In the genomic region with DNA sequence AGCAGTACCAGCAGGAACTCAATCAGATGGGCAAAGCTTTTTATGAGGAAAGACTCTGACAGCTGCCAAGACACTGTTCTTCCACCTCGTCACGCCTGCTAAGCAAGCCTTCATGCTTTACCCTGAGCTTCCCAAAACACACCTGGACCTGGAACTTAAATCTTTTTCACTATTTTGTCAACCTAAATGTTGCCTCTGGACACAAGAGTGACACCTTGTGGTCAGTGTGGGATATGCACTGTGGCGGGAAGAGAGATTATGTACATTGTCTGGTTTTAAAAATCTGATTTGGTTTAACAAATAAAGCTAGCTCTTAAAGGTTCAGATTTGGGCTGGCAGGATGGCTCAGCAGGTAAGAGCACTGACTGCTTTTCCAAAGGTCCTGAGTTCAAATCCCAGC, we compare ENCODE assay signal across 9 mouse cellular contexts. TPM values are rescaled to one million over a fixed set of nuclear protein-coding genes. Genes with fewer than 3 reads are reported as not detected.
DNase-seq lines count a peak whose midpoint lies in the region; ATAC-seq and TF ChIP-seq lines count a peak whose summit lies in the region.
"Had no signal": no experiment of that assay in that cellular context is flagged by ENCODE, and none has a peak within 500 bp of the region (broad histone marks: within the 10 kb centered on the region; RNA-seq: fewer than 3 reads in every experiment).

No protein-coding gene starts in this region.

- intact Hi-C loops in left cerebral cortex, postnatal 14 days (cut with DNase I): no loop called here

- H3K79me2 ChIP-seq in CH12.LX (replicated peaks; ENCODE audit: control insufficient read depth, extremely low read depth, insufficient read depth, poor library complexity, severe bottlenecking): no peaks in the 10 kb centered on the region

- in situ Hi-C loops in CH12.LX (cut with MboI; ENCODE audit: low pct_ligation_motif_present, low pct_unique_long_range_greater_than_20kb, low sequenced_read_pairs): no loop called here

- H3K4me2 ChIP-seq in intestine, embryonic 14.5 days (ENCODE audit: low read length): no peak overlapping the region
- no peak overlapping the region for H3K4me2 ChIP-seq in intestine, embryonic 16.5 days (ENCODE audit: low read depth, low read length)
- no peak overlapping the region for H3K4me2 ChIP-seq in CH12.LX (ENCODE audit: insufficient read depth, low read depth, poor library complexity, severe bottlenecking)
- H3K4me2 ChIP-seq: lung, embryonic 15.5 days had no signal

- 62% methylated on average over 3 of the region's 3 CpGs for WGBS in intestine, embryonic 14.5 days
- WGBS in intestine, embryonic 16.5 days: 61% methylated on average over 3 of the region's 3 CpGs

- DNase-seq in intestine, embryonic 14.5 days (ENCODE audit: low spot score): peak; percentile 76
- peak; percentile 68 for DNase-seq in 416B (ENCODE audit: low read depth)
- peak; percentile 59 for DNase-seq in CH12.LX (ENCODE audit: extremely low read depth)
- peak; percentile 47 to 65 for DNase-seq in left cerebral cortex, postnatal 14 days (ENCODE audit: low spot score in 2 of 2)
- peak; percentile 66 for DNase-seq in retina, embryonic 14.5 days (ENCODE audit: low spot score)
- no peak for DNase-seq in gastrocnemius, adult 8-10 months (ENCODE audit: low spot score in 2 of 2)

- no peak overlapping the region for H3K4me3 ChIP-seq in intestine, embryonic 14.5 days (ENCODE audit: low read depth, low read length)
- H3K4me3 ChIP-seq in intestine, embryonic 16.5 days (ENCODE audit: low read length): no peak overlapping the region
- no peak overlapping the region for H3K4me3 ChIP-seq in CH12.LX (replicated peaks in 1 of 3; ENCODE audit: low read depth in 2 of 3, low read length in 2 of 3, poor library complexity in 1 of 3)
- H3K4me3 ChIP-seq: lung, embryonic 15.5 days had no signal

- peak; percentile 84 to 95 for TF ChIP-seq CTCF in CH12.LX (conservative IDR thresholded peaks at IDR 0.05 in 1 of 2, IDR thresholded peaks at IDR 0.05 in 1 of 2; ENCODE audit: low read depth in 2 of 2, low read length in 2 of 2)

- H3K27me3 ChIP-seq in intestine, embryonic 14.5 days (replicated peaks; ENCODE audit: control insufficient read depth, insufficient read depth, low read length): no peaks in the 10 kb centered on the region
- H3K27me3 ChIP-seq in intestine, embryonic 16.5 days (replicated peaks; ENCODE audit: control insufficient read depth, insufficient read depth, low read length): no peaks in the 10 kb centered on the region
- no peaks in the 10 kb centered on the region for H3K27me3 ChIP-seq in CH12.LX (replicated peaks)
- H3K27me3 ChIP-seq: lung, embryonic 15.5 days had no signal

- H3K36me3 ChIP-seq in intestine, embryonic 14.5 days (ENCODE audit: control insufficient read depth, insufficient read depth, low read length): peaks cover 32% of the 10 kb centered on the region
- H3K36me3 ChIP-seq in intestine, embryonic 16.5 days (ENCODE audit: control insufficient read depth, insufficient read depth, low read length): no peaks in the 10 kb centered on the region
- H3K36me3 ChIP-seq in CH12.LX (replicated peaks in 1 of 2; ENCODE audit: control insufficient read depth in 1 of 2, insufficient read depth in 1 of 2, low read length in 1 of 2): peaks cover 25 to 64% of the 10 kb centered on the region in 2 experiments

- H3K4me1 ChIP-seq in intestine, embryonic 14.5 days (replicated peaks; ENCODE audit: control insufficient read depth, insufficient read depth, low read length): no peaks in the 10 kb centered on the region
- H3K4me1 ChIP-seq in intestine, embryonic 16.5 days (ENCODE audit: control insufficient read depth, insufficient read depth, low read length): no peaks in the 10 kb centered on the region
- no peaks in the 10 kb centered on the region for H3K4me1 ChIP-seq in CH12.LX (ENCODE audit: control insufficient read depth in 1 of 2, insufficient read depth in 2 of 2)
- H3K4me1 ChIP-seq: lung, embryonic 15.5 days had no signal

- no peaks in the 10 kb centered on the region for H3K9me3 ChIP-seq in intestine, embryonic 14.5 days (ENCODE audit: control insufficient read depth, low read length)
- H3K9me3 ChIP-seq in intestine, embryonic 16.5 days (ENCODE audit: control insufficient read depth, low read length): no peaks in the 10 kb centered on the region
- no peaks in the 10 kb centered on the region for H3K9me3 ChIP-seq in CH12.LX (replicated peaks; ENCODE audit: low read length)
- H3K9me3 ChIP-seq: lung, embryonic 15.5 days had no signal

- H3K27ac ChIP-seq in intestine, embryonic 14.5 days (ENCODE audit: low read depth): no peak overlapping the region
- no peak overlapping the region for H3K27ac ChIP-seq in intestine, embryonic 16.5 days (ENCODE audit: low read length)
- no peak overlapping the region for H3K27ac ChIP-seq in CH12.LX (ENCODE audit: insufficient read depth, low read depth)
- H3K27ac ChIP-seq: lung, embryonic 15.5 days had no signal

- no peak for ATAC-seq in intestine, embryonic 14.5 days (replicated peaks; ENCODE audit: low FRiP score, low TSS enrichment, low read depth)
- no peak for ATAC-seq in intestine, embryonic 16.5 days
- ATAC-seq in common myeloid progenitor, adult 5-6 weeks (replicated peaks; ENCODE audit: low read depth, poor library complexity, severe bottlenecking): peak; percentile 80

- no peak overlapping the region for H3K9ac ChIP-seq in intestine, embryonic 14.5 days (ENCODE audit: low read length)
- no peak overlapping the region for H3K9ac ChIP-seq in intestine, embryonic 16.5 days (ENCODE audit: low read depth, low read length)
- H3K9ac ChIP-seq in CH12.LX (ENCODE audit: insufficient read depth, low read depth): no peak overlapping the region
- H3K9ac ChIP-seq: lung, embryonic 15.5 days had no signal

- TF ChIP-seq EP300 in CH12.LX (IDR thresholded peaks at IDR 0.05; ENCODE audit: low read length): no peak

- TF ChIP-seq POLR2A in CH12.LX (IDR thresholded peaks at IDR 0.05; ENCODE audit: low read depth, low read length): no peak

- peak; percentile 46 for TF ChIP-seq RAD21 in CH12.LX (IDR thresholded peaks at IDR 0.05; ENCODE audit: low read depth, low read length)

- dilution Hi-C loops in CH12.LX (cut with MboI; ENCODE audit: extremely low pct_ligation_motif_present, extremely low pct_unique_long_range_greater_than_20kb, low sequenced_read_pairs): no loop called here

TF ChIP-seq in CH12.LX, 34 proteins besides CTCF, POLR2A, EP300 and RAD21 (continues in another document):
- TF ChIP-seq E2F4 (IDR thresholded peaks at IDR 0.05; ENCODE audit: insufficient replicate concordance, low read depth, low read length) (peak; percentile 84; the same call in 1 of the 2 replicates), USF2 (conservative IDR thresholded peaks at IDR 0.05; ENCODE audit: low read depth, low read length) (no peak), SMC3 (IDR thresholded peaks at IDR 0.05; ENCODE audit: low read depth, low read length) (peak; percentile 67), USF1 (IDR thresholded peaks at IDR 0.05; ENCODE audit: low read depth, low read length) (no peak), TCF12 (IDR thresholded peaks at IDR 0.05; ENCODE audit: low read depth, low read length) (no peak), NELFE (IDR thresholded peaks at IDR 0.05; ENCODE audit: low read depth, low read length) (no peak), PAX5 (IDR thresholded peaks at IDR 0.05; ENCODE audit: low read length) (no peak), ETS1 (conservative IDR thresholded peaks at IDR 0.05; ENCODE audit: low read depth, low read length) (no peak), HCFC1 (IDR thresholded peaks at IDR 0.05; ENCODE audit: low read depth, low read length) (no peak), KAT2A (IDR thresholded peaks at IDR 0.05; ENCODE audit: insufficient replicate concordance, low read length) (no peak), GABPA (IDR thresholded peaks at IDR 0.05; ENCODE audit: insufficient replicate concordance, low read depth, low read length) (no peak)

RNA-seq across cellular contexts. Expression of a gene that starts 6.9 kb away (rescaled TPM):
- polyA plus RNA-seq in intestine, embryonic 14.5 days (2014; fragmentation: Nextera tagmentation; extraction: Ambion mirVana): 574 and 579 TPM in 2 replicates
- polyA plus RNA-seq in intestine, embryonic 16.5 days (2015; fragmentation: Nextera tagmentation; extraction: Ambion mirVana): 532 and 565 TPM in 2 replicates
- total RNA-seq in CH12.LX (2012; rRNA removed): 309 and 364 TPM in 2 replicates
- total RNA-seq in CH12.LX (2014; rRNA removed): 448 and 501 TPM in 2 replicates
- polyA plus RNA-seq in CH12.LX (2012; ENCODE audit: insufficient read length, low read depth): 810 and 952 TPM in 2 replicates
- total RNA-seq in common myeloid progenitor, adult 5-6 weeks (2017): 718 and 782 TPM in 2 replicates
- 100 to 1,000 TPM; 220 to 223 TPM for total RNA-seq in left cerebral cortex, postnatal 14 days (2021)
- 100 to 1,000 TPM; 385 to 462 (median 429) TPM for total RNA-seq in gastrocnemius, adult 8-10 months (2022)

RNA-seq across cellular contexts. Expression of a gene that starts 13.1 kb away (rescaled TPM):
- polyA plus RNA-seq in intestine, embryonic 14.5 days (2014; fragmentation: Nextera tagmentation; extraction: Ambion mirVana): 214 and 227 TPM in 2 replicates
- polyA plus RNA-seq in intestine, embryonic 16.5 days (2015; fragmentation: Nextera tagmentation; extraction: Ambion mirVana): 122 and 146 TPM in 2 replicates
- total RNA-seq in CH12.LX (2012; rRNA removed) (72.6 and 83.7 TPM in 2 replicates), CH12.LX (2014; rRNA removed) (48.5 and 49.0 TPM in 2 replicates)
- 189 and 201 TPM in 2 replicates for polyA plus RNA-seq in CH12.LX (2012; ENCODE audit: insufficient read length, low read depth)
- 180 and 186 TPM in 2 replicates for total RNA-seq in common myeloid progenitor, adult 5-6 weeks (2017)
- total RNA-seq in left cerebral cortex, postnatal 14 days (2021): 100 to 1,000 TPM; 191 to 205 TPM
- 10 to 100 TPM; 77.3 to 99.8 (median 88.6) TPM for total RNA-seq in gastrocnemius, adult 8-10 months (2022)

RNA-seq across cellular contexts. Expression of a gene that starts 14.1 kb away (rescaled TPM):
- 166 and 175 TPM in 2 replicates for polyA plus RNA-seq in intestine, embryonic 14.5 days (2014; fragmentation: Nextera tagmentation; extraction: Ambion mirVana)
- polyA plus RNA-seq in intestine, embryonic 16.5 days (2015; fragmentation: Nextera tagmentation; extraction: Ambion mirVana): 194 and 199 TPM in 2 replicates
- total RNA-seq in CH12.LX (2012; rRNA removed) (89.5 and 92.2 TPM in 2 replicates), CH12.LX (2014; rRNA removed) (126 and 133 TPM in 2 replicates)
- 101 and 102 TPM in 2 replicates for polyA plus RNA-seq in CH12.LX (2012; ENCODE audit: insufficient read length, low read depth)
- total RNA-seq in common myeloid progenitor, adult 5-6 weeks (2017): 28.8 and 34.0 TPM in 2 replicates
- total RNA-seq in left cerebral cortex, postnatal 14 days (2021): 10 to 100 TPM; 77.2 to 78.1 TPM
- 100 to 1,000 TPM in 3 of 4 experiments, 10 to 100 TPM in 1; 99.6 to 117 (median 106) TPM for total RNA-seq in gastrocnemius, adult 8-10 months (2022)

RNA-seq across cellular contexts. Expression of a gene that starts 38.4 kb away (rescaled TPM):
- 0.50 and 0.53 TPM in 2 replicates for polyA plus RNA-seq in intestine, embryonic 14.5 days (2014; fragmentation: Nextera tagmentation; extraction: Ambion mirVana)
- polyA plus RNA-seq in intestine, embryonic 16.5 days (2015; fragmentation: Nextera tagmentation; extraction: Ambion mirVana): 0.16 and 0.17 TPM in 2 replicates
- total RNA-seq in CH12.LX (2012; rRNA removed) (0.42 and 0.67 TPM in 2 replicates), CH12.LX (2014; rRNA removed) (0.43 and 0.63 TPM in 2 replicates)
- 0.47 and 0.61 TPM in 2 replicates for polyA plus RNA-seq in CH12.LX (2012; ENCODE audit: insufficient read length, low read depth)
- total RNA-seq in common myeloid progenitor, adult 5-6 weeks (2017): 0.27 and 0.39 TPM in 2 replicates
- total RNA-seq in left cerebral cortex, postnatal 14 days (2021): under 1 TPM; 0.38 to 0.55 TPM
- total RNA-seq in gastrocnemius, adult 8-10 months (2022): under 1 TPM in 2 of 4 experiments, not detected in 2; 0.05 to 0.10 TPM

Comparison
In these comparisons a context has a peak if more than half of its experiments do, and no peak if none do; other contexts are left out.
1. DNase-seq: peak in intestine, embryonic 14.5 days (single experiment), 416B (single experiment), CH12.LX (single experiment), left cerebral cortex, postnatal 14 days (2 of 2) and retina, embryonic 14.5 days (single experiment); none in gastrocnemius, adult 8-10 months (0 of 2).